Mouse (Mus musculus) thymus, adult 18-20 months (tissue): ENCODE data around the gene Tab1.
A peak's percentile ranks its signal among the peaks of the same experiment; 100 is the strongest.

Experiments used
- DNase-seq, 2 experiments: peaks; one replicate each; pipeline ENCODE4 v3.0.0; 2022; ENCODE audit warnings: mixed read lengths in 2 of 2

Tab1 gene

GRCm38 (mm10) chr15:80137945-80138791 is 5.2 kb downstream of the Tab1 start:
- no peak for DNase-seq

GRCm38 (mm10) chr15:80140302-80140701 is 7.4 kb downstream of the Tab1 start:
- no peak for DNase-seq

- no peak for DNase-seq
Observed at GRCm38 (mm10) chr15:80140878-80141277, 8.0 kb downstream of the Tab1 start.

- DNase-seq = no peak
Observed at GRCm38 (mm10) chr15:80142130-80142529, 9.2 kb downstream of the Tab1 start.

GRCm38 (mm10) chr15:80143760-80144159 is 10.8 kb downstream of the Tab1 start:
- DNase-seq = no peak

- no peak for DNase-seq
Observed at GRCm38 (mm10) chr15:80145397-80145796, 12.5 kb downstream of the Tab1 start.

- DNase-seq = no peak
Observed at GRCm38 (mm10) chr15:80146153-80146552, 13.2 kb downstream of the Tab1 start.

- no peak for DNase-seq
Observed at GRCm38 (mm10) chr15:80147090-80147489, 14.2 kb downstream of the Tab1 start.

- DNase-seq = no peak
Observed at GRCm38 (mm10) chr15:80147511-80147910, 14.6 kb downstream of the Tab1 start.

GRCm38 (mm10) chr15:80148565-80148964 is 15.6 kb downstream of the Tab1 start:
- DNase-seq = peak; percentile 47 to 52

- DNase-seq = peak; percentile 24 to 52
Observed at GRCm38 (mm10) chr15:80149517-80149916, 16.6 kb downstream of the Tab1 start.

GRCm38 (mm10) chr15:80152663-80153062 is 19.7 kb downstream of the Tab1 start:
- DNase-seq = no peak

- no peak for DNase-seq
Observed at GRCm38 (mm10) chr15:80153757-80154156, 20.8 kb downstream of the Tab1 start.

GRCm38 (mm10) chr15:80155707-80156106 is 22.8 kb downstream of the Tab1 start:
- DNase-seq = no peak

- no peak for DNase-seq
Observed at GRCm38 (mm10) chr15:80157197-80157943, 24.4 kb downstream of the Tab1 start.

- no peak for DNase-seq
Observed at GRCm38 (mm10) chr15:80158001-80158706, 25.2 kb downstream of the Tab1 start.

- DNase-seq = no peak
Observed at GRCm38 (mm10) chr15:80158707-80159090, 25.8 kb downstream of the Tab1 start.

GRCm38 (mm10) chr15:80159286-80159901 is 26.5 kb downstream of the Tab1 start:
- no peak for DNase-seq

GRCm38 (mm10) chr15:80160223-80160622 is 27.3 kb downstream of the Tab1 start:
- DNase-seq = no peak

- no peak for DNase-seq
Observed at GRCm38 (mm10) chr15:80160726-80161125, 27.8 kb downstream of the Tab1 start.

GRCm38 (mm10) chr15:80161199-80161598 is 28.3 kb downstream of the Tab1 start:
- DNase-seq = no peak

GRCm38 (mm10) chr15:80162401-80162964 is 29.6 kb downstream of the Tab1 start:
- DNase-seq = no peak

- DNase-seq = no peak
Observed at GRCm38 (mm10) chr15:80163274-80163673, 30.3 kb downstream of the Tab1 start.
